Comparison of ENCODE assay signal across 8 mouse cellular contexts in the genomic region with DNA sequence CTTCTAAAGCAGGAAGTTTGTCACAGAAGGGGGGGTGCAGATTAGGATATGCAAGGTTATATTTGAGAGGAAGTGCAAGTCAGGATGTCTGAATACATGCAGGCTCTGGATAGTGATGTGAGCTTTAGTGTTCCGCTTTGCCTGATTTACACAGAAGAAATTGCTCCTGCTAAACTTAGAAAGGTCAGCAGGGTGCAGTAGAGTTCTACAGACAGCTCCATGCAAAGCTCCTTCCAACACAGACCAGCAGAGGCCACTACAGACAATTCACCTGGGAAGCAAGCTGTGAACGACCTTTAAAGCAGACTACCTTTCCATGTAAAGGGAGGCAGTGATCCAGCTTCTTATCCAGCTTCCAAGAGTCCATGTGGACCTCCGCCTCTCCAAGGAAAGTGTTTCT. TPM values are rescaled to one million over a fixed set of nuclear protein-coding genes. Genes with fewer than 3 reads are reported as not detected.
DNase-seq lines count a peak whose midpoint lies in the region; ATAC-seq and TF ChIP-seq lines count a peak whose summit lies in the region.
"Had no signal": no experiment of that assay in that cellular context is flagged by ENCODE, and none has a peak within 500 bp of the region (broad histone marks: within the 10 kb centered on the region; RNA-seq: fewer than 3 reads in every experiment).

No protein-coding gene starts in this region.

- no peak overlapping the region for H3K4me2 ChIP-seq in embryonic facial prominence, embryonic 11.5 days (ENCODE audit: low read depth, low read length)
- no peak overlapping the region for H3K4me2 ChIP-seq in hindbrain, embryonic 13.5 days
- no peak overlapping the region for H3K4me2 ChIP-seq in lung, embryonic 14.5 days
- H3K4me2 ChIP-seq: heart, embryonic 15.5 days had no signal

- H3K27ac ChIP-seq in ES-Bruce4 (ENCODE audit: insufficient read depth, low read length) = no peak overlapping the region
- no peak overlapping the region for H3K27ac ChIP-seq in embryonic facial prominence, embryonic 11.5 days (replicated peaks; ENCODE audit: low read depth, low read length)
- no peak overlapping the region for H3K27ac ChIP-seq in hindbrain, embryonic 13.5 days
- no peak overlapping the region for H3K27ac ChIP-seq in lung, embryonic 14.5 days (ENCODE audit: low read depth)
- H3K27ac ChIP-seq: heart, embryonic 15.5 days had no signal

- TF ChIP-seq CTCF in ES-Bruce4 (IDR thresholded peaks at IDR 0.05; ENCODE audit: low read depth, low read length) = peak; percentile 48
- peak; percentile 82 for TF ChIP-seq CTCF in lung, embryonic 14.5 days (IDR thresholded peaks at IDR 0.05; ENCODE audit: low read depth)

- TF ChIP-seq POLR2A in ES-Bruce4 (IDR thresholded peaks at IDR 0.05; ENCODE audit: insufficient read depth, low read length) = no peak

- peak; percentile 51 for DNase-seq in adrenal gland, postnatal 10 days
- peak; percentile 71 for DNase-seq in embryonic facial prominence, embryonic 11.5 days (ENCODE audit: low spot score)
- peak; percentile 58 for DNase-seq in layer of hippocampus, adult 9-10 months (ENCODE audit: low spot score)
- DNase-seq in lung, embryonic 14.5 days = peak; percentile 81
- peak; percentile 43 for DNase-seq in retina, postnatal 7 days (ENCODE audit: low read depth, low spot score)

- H3K4me1 ChIP-seq in ES-Bruce4 (ENCODE audit: control insufficient read depth, insufficient read depth, low read length) = no peaks in the 10 kb centered on the region
- H3K4me1 ChIP-seq in embryonic facial prominence, embryonic 11.5 days (ENCODE audit: control insufficient read depth, insufficient read depth, low read length) = no peaks in the 10 kb centered on the region
- no peaks in the 10 kb centered on the region for H3K4me1 ChIP-seq in hindbrain, embryonic 13.5 days (replicated peaks)
- H3K4me1 ChIP-seq in lung, embryonic 14.5 days (ENCODE audit: insufficient read depth) = no peaks in the 10 kb centered on the region
- H3K4me1 ChIP-seq: heart, embryonic 15.5 days had no signal

- H3K9ac ChIP-seq in ES-Bruce4 (ENCODE audit: low read depth, poor library complexity, severe bottlenecking) = no peak overlapping the region
- H3K9ac ChIP-seq in embryonic facial prominence, embryonic 11.5 days (replicated peaks; ENCODE audit: low read length) = no peak overlapping the region
- no peak overlapping the region for H3K9ac ChIP-seq in hindbrain, embryonic 13.5 days
- H3K9ac ChIP-seq in lung, embryonic 14.5 days = no peak overlapping the region
- H3K9ac ChIP-seq: heart, embryonic 15.5 days had no signal

- H3K27me3 ChIP-seq in ES-Bruce4 (ENCODE audit: control insufficient read depth, insufficient read depth, low read length, poor library complexity, severe bottlenecking) = no peaks in the 10 kb centered on the region
- H3K27me3 ChIP-seq in embryonic facial prominence, embryonic 11.5 days (ENCODE audit: control insufficient read depth, insufficient read depth, low read length) = no peaks in the 10 kb centered on the region
- H3K27me3 ChIP-seq in hindbrain, embryonic 13.5 days = peaks cover 10% of the 10 kb centered on the region; the same call in 1 of the 2 replicates
- no peaks in the 10 kb centered on the region for H3K27me3 ChIP-seq in lung, embryonic 14.5 days (ENCODE audit: insufficient read depth, low read length)
- H3K27me3 ChIP-seq: heart, embryonic 15.5 days had no signal

- WGBS in embryonic facial prominence, embryonic 11.5 days = 33% methylated on average over 3 of the region's 3 CpGs
- WGBS in hindbrain, embryonic 13.5 days = 29% methylated on average over 3 of the region's 3 CpGs
- 30% methylated on average over 3 of the region's 3 CpGs for WGBS in lung, embryonic 14.5 days

- no peak for TF ChIP-seq EP300 in ES-Bruce4 (IDR thresholded peaks at IDR 0.05; ENCODE audit: insufficient read depth, low read depth, low read length)

- no peak; the same call in 1 of the 2 replicates for ATAC-seq in embryonic facial prominence, embryonic 11.5 days (replicated peaks; ENCODE audit: insufficient number of reproducible peaks, low FRiP score, low TSS enrichment, low read depth)
- peak; percentile 71; the same call in 1 of the 2 replicates for ATAC-seq in hindbrain, embryonic 13.5 days (ENCODE audit: low FRiP score)
- ATAC-seq in lung, embryonic 14.5 days (ENCODE audit: insufficient read depth) = peak; percentile 70; the same call in 1 of the 2 replicates

- H3K36me3 ChIP-seq in ES-Bruce4 (ENCODE audit: control insufficient read depth, insufficient read depth, low read length, poor library complexity, severe bottlenecking) = no peaks in the 10 kb centered on the region
- H3K36me3 ChIP-seq in embryonic facial prominence, embryonic 11.5 days (replicated peaks; ENCODE audit: control insufficient read depth, insufficient read depth, low read depth, low read length) = no peaks in the 10 kb centered on the region
- no peaks in the 10 kb centered on the region for H3K36me3 ChIP-seq in hindbrain, embryonic 13.5 days
- H3K36me3 ChIP-seq in lung, embryonic 14.5 days (ENCODE audit: insufficient read depth) = no peaks in the 10 kb centered on the region
- H3K36me3 ChIP-seq: heart, embryonic 15.5 days had no signal

- no peaks in the 10 kb centered on the region for H3K9me3 ChIP-seq in ES-Bruce4 (replicated peaks; ENCODE audit: control insufficient read depth, insufficient read depth, low read length, poor library complexity, severe bottlenecking)
- H3K9me3 ChIP-seq in embryonic facial prominence, embryonic 11.5 days (replicated peaks; ENCODE audit: control insufficient read depth, low read length) = no peaks in the 10 kb centered on the region
- no peaks in the 10 kb centered on the region for H3K9me3 ChIP-seq in hindbrain, embryonic 13.5 days
- no peaks in the 10 kb centered on the region for H3K9me3 ChIP-seq in lung, embryonic 14.5 days (ENCODE audit: low read depth, low read length)
- H3K9me3 ChIP-seq: heart, embryonic 15.5 days had no signal

- no peak overlapping the region for H3K4me3 ChIP-seq in ES-Bruce4 (ENCODE audit: low read depth, low read length)
- H3K4me3 ChIP-seq in embryonic facial prominence, embryonic 11.5 days (ENCODE audit: low read depth, low read length) = no peak overlapping the region
- no peak overlapping the region for H3K4me3 ChIP-seq in hindbrain, embryonic 13.5 days
- no peak overlapping the region for H3K4me3 ChIP-seq in lung, embryonic 14.5 days (ENCODE audit: low read depth, low read length)
- H3K4me3 ChIP-seq: heart, embryonic 15.5 days had no signal

RNA-seq across cellular contexts. Expression of gene Sytl4, which starts 34.2 kb away (rescaled TPM):
- polyA plus RNA-seq in ES-Bruce4 (2011; ENCODE audit: insufficient read depth, insufficient read length, low read depth, missing spikeins) = 0.31 and 0.70 TPM in 2 replicates
- 10 to 100 TPM in 1 of 2 experiments, 1 to 10 TPM in 1; 9.9 to 11.8 TPM for total RNA-seq in adrenal gland, postnatal 10 days (2021)
- polyA plus RNA-seq in embryonic facial prominence, embryonic 11.5 days (2014; fragmentation: Nextera tagmentation; extraction: Ambion mirVana) = 2.2 and 2.8 TPM in 2 replicates
- polyA plus RNA-seq in hindbrain, embryonic 13.5 days (2015; fragmentation: Nextera tagmentation; extraction: Ambion mirVana) = 0.89 and 1.4 TPM in 2 replicates
- 5.1 and 6.7 TPM in 2 replicates for polyA plus RNA-seq in lung, embryonic 14.5 days (2014; fragmentation: Nextera tagmentation; extraction: Ambion mirVana)

RNA-seq across cellular contexts. Expression of gene Srpx2, which starts 39.2 kb away (rescaled TPM):
- 0.52 and 0.87 TPM in 2 replicates for polyA plus RNA-seq in ES-Bruce4 (2011; ENCODE audit: insufficient read depth, insufficient read length, low read depth, missing spikeins)
- 1 to 10 TPM; 2.5 to 4.4 TPM for total RNA-seq in adrenal gland, postnatal 10 days (2021)
- polyA plus RNA-seq in embryonic facial prominence, embryonic 11.5 days (2014; fragmentation: Nextera tagmentation; extraction: Ambion mirVana) = 0.87 and 0.96 TPM in 2 replicates
- polyA plus RNA-seq in hindbrain, embryonic 13.5 days (2015; fragmentation: Nextera tagmentation; extraction: Ambion mirVana) = 1.3 and 1.6 TPM in 2 replicates
- polyA plus RNA-seq in lung, embryonic 14.5 days (2014; fragmentation: Nextera tagmentation; extraction: Ambion mirVana) = 5.4 and 6.1 TPM in 2 replicates

RNA-seq across cellular contexts. Expression of gene Tspan6, which starts 49.2 kb away (rescaled TPM):
- 13.4 TPM in 2 replicates for polyA plus RNA-seq in ES-Bruce4 (2011; ENCODE audit: insufficient read depth, insufficient read length, low read depth, missing spikeins)
- total RNA-seq in adrenal gland, postnatal 10 days (2021) = 10 to 100 TPM; 31.4 to 40.2 TPM
- 232 and 235 TPM in 2 replicates for polyA plus RNA-seq in embryonic facial prominence, embryonic 11.5 days (2014; fragmentation: Nextera tagmentation; extraction: Ambion mirVana)
- polyA plus RNA-seq in hindbrain, embryonic 13.5 days (2015; fragmentation: Nextera tagmentation; extraction: Ambion mirVana) = 252 and 256 TPM in 2 replicates
- polyA plus RNA-seq in lung, embryonic 14.5 days (2014; fragmentation: Nextera tagmentation; extraction: Ambion mirVana) = 186 and 189 TPM in 2 replicates

Comparison
In these comparisons a context has a peak if more than half of its experiments do, and no peak if none do; other contexts are left out.
1. RNA of gene Tspan6, which starts 49.2 kb away (polyA plus RNA-seq): 252 to 256 TPM in hindbrain, embryonic 13.5 days, 232 to 235 TPM in embryonic facial prominence, embryonic 11.5 days and 186 to 189 TPM in lung, embryonic 14.5 days; 13.4 TPM in ES-Bruce4; every median in the first group is over 10 times any median in the second.
2. Peak in every context shown above with its lines, with median percentiles within 50 percentile points of each other: DNase-seq.